Mouse (Mus musculus) kidney, postnatal 25 days (tissue): Measurements from ENCODE around the gene Foxo1.

ENCODE experiments used
- DNase-seq, 2 experiments: peaks; one replicate each; pipeline ENCODE4 v3.0.0; 2021; ENCODE audit warnings: mixed read lengths in 2 of 2

Gene Foxo1

DNA sequence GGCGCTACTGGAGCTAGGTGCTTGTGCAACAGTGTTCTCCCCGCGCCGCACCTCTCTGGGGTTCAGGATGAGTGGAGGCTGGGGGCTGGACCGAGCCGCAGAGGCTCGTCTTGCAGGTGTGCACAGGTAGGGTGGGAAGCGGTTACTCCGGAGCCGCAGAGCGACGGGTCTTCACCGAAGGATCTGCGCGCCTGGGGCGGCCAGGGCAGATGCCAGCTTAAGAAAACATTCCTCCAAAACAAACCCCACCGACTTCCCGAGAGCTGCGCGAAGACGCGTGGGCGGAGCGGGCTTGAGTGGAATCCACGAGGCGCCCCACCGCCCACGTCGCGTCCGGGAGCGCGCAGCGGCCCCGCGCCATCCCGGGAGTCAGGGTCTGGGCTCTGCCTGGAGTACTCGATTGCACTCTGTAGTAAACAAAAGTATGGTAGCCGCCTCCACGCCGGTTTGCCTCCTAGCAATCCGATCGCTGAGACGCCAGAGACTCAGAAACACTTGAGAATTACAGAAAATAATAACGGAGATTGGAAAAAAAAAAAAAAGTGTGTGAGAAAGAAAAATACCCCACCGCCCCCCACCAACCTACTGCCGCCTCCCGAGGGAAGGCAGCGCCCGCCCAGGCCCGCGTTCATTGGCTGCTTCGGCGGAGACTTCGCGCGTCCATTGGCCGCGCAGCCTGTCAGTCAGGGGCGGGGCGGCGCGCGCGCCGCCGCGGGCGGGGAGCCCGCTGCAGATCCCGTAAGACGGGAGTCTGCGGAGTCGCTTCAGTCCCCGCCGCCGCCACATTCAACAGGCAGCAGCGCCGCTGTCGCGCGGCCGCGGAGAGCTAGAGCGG, at the start of gene Foxo1:
Gene Foxo1, plus strand, starts transcription at position 685 of the 835 bp plus-strand sequence.
- DNase-seq, result peak; percentile 92 to 96

DNA sequence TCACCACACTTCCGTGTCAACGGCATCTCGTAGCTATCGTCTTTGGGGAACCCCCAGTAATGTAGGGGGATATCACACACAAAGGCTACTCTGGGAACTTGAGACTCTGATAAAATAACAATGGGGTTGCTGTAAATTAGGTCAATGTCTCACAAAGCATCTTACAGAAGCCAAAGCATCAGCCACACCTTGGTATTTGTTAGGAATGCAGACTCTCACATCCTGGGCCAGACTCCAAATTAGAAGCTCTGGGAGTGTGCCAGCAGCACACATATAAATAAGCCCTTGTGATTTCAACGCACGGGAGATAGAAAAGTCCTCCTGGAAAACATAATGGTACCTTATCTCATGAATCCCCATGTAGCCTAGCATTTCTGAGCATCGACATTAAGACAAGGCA, 49.3 kb upstream of the Foxo1 start:
- DNase-seq, result peak in 1 of 2 experiments; percentile 47

DNA sequence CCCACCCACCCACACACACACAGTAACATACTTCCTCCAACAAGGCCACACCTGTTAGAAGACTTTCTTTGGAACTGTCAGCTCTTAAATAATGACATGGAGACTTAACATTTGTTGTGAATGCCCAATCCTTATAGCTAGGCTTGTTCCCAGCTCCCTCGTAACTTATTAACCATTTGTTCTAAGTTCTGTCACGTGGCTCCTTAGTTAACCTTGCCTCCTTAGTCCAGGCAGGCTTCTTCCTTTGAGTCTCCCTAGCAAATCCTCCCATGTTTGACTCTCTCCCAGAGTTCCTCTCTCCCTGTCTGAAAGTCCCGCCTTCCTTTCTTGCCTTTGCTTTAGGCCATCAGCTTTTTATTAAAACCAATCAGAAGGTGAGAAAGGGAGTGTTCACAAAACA, 47.1 kb upstream of the Foxo1 start:
- DNase-seq, result no peak

DNA sequence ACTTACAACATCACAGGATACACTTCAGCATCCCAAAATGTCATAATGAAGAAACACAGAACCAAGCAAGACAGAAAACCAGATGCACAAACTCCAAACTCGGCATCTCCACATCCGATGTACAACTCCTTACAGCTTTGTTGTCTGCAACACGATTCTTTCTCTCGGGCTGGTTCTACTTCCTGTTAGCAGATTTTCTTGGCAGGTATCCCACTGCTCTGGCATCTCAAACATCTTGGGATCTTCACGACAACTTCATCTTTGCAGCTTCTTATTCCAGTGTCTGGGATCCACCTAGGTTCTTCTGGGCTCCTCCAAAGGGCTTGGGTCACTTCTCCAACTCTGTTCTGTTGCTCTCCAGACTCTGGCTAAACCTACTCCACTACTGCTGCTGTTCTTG, 46.2 kb upstream of the Foxo1 start:
- DNase-seq, result peak in 1 of 2 experiments; percentile 31

DNA sequence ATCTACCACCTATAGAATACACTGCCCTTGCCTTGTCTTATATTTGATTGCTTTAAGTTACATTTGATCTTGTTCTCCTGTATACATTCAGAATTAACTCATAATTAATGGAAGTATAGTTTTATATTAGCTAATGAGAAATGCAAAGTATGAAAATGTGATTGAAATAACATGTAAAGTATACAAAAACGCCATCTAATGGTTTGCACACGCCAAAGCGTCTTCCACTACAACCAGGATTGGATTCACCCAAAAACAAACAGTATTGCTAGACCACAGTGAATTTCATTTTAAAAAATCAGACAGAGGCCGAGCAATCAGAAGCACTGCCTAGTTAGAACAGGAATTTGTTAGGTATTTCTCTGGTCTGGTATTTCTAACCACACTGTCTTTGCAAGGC, 31.6 kb upstream of the Foxo1 start:
- no peak for DNase-seq

DNA sequence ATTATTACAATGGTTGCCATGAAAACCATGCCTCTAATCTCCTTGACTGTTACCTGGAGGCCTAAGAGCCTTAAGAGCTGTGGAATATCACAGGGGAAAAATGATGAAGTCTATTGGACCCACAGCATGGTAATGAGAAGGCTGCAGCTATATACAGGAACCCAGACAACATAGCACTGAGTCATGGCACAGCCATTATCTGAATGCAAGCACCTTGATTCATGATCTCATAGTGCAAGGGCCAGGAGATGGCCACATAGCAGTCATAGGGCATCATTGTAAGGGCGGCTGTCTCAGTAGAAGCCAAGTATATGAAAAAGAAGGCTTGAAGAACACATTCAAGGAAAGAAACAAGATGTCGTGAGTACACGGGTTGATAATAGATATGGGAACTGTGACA, 31.0 kb upstream of the Foxo1 start:
- DNase-seq, result no peak

DNA sequence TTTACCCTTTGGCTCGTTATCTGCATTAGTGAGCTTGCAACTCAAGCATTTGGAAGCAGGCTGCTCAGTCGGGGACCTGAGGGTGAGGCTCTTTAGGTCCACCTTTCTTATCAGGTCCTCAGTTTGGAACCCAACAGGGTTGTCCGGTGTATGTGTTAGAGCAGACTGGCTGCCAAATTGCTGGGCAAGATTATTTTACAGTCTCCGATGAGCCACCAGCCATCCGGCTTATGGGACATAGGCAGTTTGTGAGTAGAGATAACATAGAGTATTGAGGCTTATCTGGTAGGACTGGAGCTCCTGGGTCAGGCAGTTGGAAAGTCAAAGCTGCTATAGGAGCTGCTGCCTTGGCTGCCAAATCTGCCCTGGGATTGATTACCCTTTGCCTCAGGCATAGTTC, 27.1 kb upstream of the Foxo1 start:
- no peak for DNase-seq

DNA sequence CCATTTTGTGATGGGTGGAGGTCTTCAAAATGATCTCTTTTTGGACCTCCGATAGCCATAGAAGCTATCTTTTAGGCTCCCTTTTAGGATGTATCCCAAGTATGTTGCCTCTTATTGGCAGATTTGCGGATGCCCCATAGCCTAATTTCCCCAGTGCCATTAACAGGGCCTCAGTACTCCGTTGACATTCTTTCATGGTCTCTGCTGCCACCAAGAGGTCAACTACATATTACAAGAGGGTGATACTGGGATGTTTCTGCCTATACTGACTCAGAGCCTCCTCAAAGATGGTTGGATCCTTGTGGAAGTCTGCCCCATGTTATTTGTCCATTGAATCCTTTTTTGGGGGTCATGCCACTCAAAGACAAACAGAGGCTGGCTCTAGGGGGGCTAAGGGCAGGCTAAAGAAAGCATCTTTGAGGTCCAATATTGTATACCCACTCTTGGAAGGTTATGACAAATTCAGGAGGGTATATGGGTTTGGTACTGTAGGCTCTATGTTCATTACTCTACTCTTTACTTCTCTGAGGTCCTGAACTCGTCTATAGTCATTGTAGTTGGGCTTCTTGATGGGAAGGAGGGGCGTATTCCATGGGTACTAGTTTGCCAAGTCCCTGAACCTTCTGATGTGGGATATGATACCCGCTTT, 25.6 kb upstream of the Foxo1 start:
- peak; percentile 62 to 86 for DNase-seq

DNA sequence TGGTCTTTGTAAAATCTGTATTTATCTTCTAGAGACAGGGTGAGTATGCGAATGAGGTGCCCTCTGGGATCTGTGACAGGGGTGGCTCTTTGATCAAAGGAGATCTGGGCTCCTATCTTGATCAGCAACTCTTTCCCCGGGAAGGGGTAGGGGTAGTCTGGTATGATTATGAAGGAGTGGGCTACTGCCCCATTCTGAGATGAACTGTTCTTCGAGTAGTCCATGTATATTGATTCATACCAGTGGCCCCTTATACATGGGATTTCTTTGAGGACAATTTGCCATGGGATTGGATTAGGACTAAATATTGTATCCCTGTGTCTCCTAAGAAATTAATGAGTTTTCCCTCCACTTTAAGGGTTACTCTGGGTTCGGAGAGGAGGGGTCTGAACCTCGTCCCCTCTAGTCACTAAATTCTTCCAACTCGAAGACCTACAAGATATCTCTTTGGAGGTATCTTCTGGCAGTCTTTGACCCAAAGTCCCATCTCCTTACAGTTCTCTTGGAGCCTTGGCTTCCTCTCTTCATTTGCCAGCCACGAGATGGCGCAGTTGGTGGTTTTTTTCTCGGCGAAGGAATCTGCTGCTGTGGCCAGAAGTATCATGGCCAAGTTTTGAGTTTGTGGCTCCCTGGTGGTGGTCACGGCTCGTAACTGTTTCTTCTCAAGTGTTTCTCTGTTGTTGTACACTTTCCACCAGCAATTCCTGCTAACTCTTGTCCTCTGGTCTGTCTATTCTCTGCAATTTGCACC, 24.7 kb upstream of the Foxo1 start:
- DNase-seq, result peak in 1 of 2 experiments; percentile 47

DNA sequence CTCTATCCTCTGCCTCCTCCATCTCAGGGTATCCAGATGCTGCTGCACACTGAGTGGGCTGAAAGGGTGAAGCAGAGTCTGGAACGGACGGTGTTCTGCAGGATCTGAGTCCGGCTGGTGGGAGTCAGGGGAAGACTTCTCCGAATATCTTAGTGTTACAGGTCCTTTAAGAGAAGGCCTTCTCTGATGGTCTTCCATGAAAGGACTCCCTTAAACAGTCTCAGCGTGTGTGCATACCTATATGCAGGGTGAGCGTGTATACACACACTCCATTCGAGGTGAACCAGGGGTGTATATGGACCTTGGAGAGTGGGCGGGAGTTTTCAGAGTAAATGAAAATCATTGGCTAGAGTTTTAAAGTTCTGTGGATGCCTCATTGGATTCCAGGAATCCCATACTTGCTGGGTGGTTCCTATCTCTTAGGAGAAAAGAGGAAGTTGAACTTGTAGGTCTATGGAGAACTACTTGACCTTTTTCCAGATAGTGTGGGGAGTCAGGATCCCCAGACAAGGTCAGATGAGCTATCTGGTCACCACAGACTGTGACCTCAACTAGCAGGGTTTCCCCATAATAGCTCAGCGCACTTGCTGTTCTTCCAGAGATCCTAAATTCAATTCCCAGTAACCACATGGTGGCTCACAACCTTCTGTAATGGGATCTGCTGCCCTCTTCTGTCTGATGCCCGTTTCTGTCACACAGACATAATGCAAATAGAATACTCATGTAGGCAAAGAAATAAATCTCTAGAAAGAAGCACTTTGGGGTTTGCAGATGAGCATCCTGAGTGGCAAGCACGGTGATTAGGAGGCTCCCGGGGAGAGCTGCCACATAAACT, 21.9 kb upstream of the Foxo1 start:
- DNase-seq, result no peak

DNA sequence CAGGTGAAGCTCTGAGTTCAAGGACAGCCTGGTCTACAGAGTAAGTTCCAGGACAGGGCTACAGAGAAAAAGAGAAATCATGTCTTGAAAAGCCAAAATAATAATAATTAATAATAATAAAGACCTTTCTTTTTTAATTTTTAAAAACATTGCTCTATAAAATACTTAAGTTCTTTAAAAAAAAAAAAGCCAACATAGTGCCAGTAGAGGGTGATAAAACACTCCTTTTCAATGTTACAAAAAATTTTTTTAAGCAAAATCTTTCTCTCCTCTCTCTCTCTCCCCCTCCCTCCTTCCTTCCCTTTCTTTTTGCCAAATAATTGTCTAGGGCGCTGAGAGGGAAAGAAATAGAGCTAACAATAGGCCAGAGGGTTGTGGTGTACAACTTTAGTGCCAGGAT, 17.0 kb upstream of the Foxo1 start:
- no peak for DNase-seq

DNA sequence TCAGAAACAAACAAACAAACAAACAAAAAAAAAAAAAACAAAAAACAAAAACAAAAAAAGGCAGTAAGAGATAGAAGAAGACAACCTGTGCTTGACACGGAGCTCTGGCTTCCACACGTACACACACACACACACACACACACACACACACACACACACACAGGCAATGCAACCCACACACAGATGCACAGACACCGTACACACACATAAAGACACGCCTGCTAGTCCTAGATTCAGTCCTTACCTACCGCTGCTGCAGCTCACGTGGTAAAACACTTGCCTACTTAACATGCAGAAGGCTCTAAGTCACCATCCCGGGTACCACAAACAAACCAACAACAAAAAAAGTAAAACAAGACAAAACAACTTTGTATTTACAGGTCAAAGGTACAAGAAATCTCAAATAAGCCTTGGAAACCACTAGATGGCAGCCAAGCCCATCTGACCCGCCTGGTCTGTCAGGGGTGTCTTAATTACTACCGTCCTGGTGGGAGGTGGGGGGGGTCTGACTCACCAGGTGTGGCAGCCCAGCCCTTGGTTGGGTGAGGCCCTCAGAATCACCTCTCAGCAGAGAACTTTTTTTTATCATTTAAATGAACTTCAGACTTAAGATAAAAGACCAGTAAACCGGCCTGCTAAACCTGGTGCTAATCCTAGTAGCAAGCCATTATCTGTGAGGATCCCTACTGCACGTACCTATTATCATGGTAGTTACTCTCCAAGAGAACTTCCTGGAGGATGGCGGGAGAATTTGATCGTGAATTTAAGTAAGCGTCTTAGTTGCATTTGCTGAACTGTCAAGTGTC, 14.3 kb upstream of the Foxo1 start:
- peak; percentile 57 to 64 for DNase-seq

DNA sequence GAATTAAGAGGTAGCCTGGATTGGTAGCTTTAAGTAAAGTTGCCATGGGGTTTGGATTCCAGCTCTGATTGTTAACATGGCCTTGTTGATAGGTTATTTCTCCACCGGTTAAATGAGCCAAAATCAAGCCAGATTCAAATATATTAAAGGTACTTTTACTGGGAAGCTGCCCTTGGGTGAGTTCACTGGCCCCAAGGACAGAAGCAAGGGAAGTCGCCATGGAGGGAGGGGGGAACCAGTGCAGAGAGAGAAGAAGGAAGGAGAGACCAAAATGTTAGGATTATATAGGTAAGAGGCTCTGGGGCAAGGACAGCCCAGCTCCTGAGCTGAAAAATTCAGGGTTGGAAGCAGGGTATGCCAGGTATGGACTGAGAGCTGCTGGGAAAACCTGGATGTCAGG, 13.6 kb upstream of the Foxo1 start:
- DNase-seq, result no peak

DNA sequence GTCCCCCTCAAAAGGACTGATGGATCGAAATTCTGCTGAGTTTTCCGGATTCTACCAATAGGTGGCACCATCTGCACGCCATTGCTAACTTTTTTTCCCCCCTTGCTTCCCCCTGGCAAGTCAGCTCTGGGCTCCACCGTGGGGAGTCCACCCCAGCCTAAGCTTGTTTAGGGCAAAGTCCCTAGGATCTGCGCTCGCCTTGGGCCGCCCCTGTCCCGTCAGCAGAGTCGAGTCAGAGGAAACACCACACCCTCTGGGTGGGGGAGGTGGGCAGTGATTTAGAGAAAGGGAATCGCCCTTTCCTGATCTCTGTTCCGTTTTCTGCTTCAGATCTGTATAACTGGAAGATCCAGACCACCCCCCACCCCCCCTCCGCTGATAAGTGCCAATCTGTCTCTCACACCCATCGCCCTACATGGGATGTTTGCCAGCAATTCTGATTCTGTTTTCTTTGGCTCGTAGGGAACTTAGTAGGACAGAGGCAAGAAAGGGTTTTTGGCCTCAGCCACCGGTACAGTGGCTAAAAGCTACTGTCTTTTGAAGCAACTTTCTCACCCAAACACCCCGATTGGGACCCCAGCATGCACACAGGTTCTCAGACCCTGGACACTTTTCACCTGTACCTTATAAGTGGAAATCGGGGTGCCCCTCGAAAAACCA, 10.2 kb upstream of the Foxo1 start:
- DNase-seq, result peak; percentile 63 to 81

DNA sequence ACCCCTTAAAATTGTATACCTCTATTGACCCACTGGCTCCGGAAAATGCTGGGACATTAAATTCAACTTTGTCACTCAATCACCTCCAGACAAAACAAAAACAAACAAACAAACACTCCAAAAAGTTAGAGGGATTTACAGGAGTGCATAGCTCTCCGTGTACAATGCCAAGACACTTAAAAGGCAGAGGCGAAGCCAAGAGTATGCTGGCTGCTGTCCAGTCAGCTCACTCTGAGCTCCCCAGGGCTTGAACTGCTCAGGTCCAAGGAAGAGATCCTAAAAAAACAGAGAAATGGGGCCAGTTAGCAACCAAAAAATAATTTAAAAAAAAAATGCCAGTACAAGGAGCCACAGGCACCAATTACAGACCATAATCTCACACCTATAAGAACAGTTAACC, 9.6 kb upstream of the Foxo1 start:
- peak; percentile 77 to 79 for DNase-seq

DNA sequence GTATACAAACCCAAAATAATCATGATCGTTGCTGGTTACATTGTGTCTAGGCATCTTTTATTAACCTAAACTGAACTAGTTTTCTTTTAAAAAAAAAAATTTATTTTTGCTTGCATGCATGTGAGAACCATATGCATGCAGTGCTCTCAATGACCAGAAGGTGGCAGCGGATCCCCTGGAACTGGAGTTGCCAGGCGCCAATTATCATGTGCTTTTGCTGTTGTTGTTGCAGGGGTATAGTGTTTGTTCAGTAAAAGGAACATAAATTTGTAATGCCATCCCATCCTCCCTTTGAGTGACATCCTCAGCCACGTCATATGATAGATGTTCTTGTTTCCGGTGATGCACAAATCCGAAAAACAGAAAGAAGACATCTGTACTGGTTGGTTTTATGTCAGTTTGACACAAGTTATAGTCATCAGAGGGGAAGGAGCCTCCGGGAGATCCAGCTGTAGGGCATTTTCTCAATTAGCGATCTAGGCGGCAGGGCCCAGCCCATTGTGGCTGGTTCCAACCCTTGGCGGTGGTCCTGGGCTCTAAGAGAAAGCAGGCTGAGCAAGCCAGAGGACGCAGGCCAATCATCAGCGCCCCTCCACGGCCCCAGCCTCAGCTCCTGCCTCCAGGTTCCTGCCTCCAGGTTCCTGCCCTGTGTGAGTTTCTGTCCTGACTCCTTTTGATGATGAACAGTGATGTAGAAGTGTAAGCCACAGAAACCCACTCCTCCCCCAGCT, 5.5 kb upstream of the Foxo1 start:
- DNase-seq, result peak; percentile 82 to 93

DNA sequence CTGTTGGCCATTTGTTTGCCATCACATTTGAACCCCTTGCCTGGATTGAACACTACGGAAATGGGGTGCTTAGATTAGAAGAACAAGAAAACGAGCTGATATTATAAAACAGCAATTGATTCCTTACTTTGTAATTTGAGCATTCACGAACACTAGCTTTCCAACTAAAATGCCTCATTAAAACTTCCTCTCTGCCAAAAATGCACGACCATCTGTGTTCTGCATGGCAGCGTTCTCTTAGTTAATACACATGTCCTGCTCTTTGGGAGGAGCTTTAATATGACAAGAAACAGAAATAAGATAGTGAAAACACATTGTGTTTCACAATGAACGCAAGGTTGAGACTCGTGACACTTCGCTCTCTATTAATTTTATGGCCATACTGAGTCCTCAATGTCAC, 3.8 kb upstream of the Foxo1 start:
- no peak for DNase-seq

DNA sequence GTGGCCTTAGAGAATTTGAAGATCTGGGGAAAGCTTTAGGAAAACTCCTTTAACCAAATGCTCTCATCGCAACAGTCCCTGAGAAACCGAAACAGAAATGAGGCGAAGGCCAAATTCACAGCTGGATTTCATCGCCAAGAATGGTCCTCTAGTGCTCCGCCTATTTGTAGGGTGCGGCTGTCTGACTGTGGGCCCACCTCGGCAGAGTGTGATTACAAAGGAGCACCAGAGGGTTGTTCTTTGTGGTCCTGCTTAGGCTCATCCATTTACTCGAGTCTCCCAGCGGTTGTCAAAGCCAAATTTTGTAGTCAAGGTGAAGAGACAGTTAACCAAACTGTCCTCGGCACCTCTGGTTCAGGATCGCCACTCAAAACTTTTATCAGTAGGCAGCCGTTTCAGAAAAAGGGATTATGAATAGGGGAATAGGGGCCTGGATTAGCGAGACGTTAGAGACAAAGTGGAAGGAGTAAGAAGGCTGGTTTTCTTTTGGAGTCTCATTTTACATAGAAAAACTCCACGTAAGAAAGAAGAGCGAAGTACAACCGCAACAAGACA, 1.5 kb upstream of the Foxo1 start:
- peak; percentile 45 to 62 for DNase-seq

DNA sequence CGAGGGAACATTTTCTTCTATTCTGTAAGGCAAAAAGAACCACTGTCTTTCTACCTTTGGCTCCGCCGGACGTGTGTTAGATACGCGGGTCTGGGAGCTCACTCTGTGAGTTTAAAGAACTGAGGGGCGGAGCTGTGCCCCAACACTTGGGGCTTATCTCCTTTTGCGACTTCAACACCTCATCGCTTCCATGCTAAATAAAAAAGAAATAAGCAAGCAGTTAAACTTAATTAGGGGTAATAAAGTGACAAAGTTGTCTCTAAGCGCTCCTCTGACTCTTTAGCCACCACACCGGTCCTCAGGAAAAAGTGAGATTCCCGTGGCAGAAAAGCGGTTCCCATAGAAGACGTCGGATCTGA, 864 bp upstream of the Foxo1 start:
- peak; percentile 24 to 50 for DNase-seq

DNA sequence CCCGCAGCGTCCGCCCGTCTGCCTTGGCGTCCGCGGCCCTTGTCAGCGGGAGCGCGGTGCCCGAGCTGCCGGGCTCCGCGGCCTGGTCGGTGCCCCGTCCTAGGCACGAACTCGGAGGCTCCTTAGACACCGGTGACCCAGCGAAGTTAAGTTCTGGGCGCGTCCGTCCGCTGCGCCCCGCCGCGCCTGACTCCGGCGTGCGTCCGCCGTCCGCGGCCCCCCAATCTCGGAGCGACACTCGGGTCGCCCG, 276 bp downstream of the Foxo1 start:
- DNase-seq, result no peak
